Mouse (Mus musculus) intestine, embryonic 16.5 days (tissue): ENCODE results near the gene Tmed9. TPM values are rescaled to one million over a fixed set of nuclear protein-coding genes. Genes with fewer than 3 reads are reported as not detected.
"Not testable (repeated sequence)": the region's sequence is repeated elsewhere in the genome, so short reads cannot be mapped to it uniquely, and the experiment has no call there.

Source experiments
- ATAC-seq: fragments of 200-750 bp; cut with Nextera tagmentation; 2 replicates; pipeline ENCODE4 v1.8.0; 2017; ENCODE audit warnings: moderate TSS enrichment, moderate library complexity
- H3K27ac ChIP-seq: fragments of 300-500 bp; sonication (generic); 2 replicates; pipeline ENCODE4 v1.5.1; 2014; ENCODE audit warnings: mild to moderate bottlenecking, low read length
- H3K27me3 ChIP-seq: fragments of 300-500 bp; sonication (generic); replicated peaks from 2 replicates; pipeline ENCODE4 v1.6.1; 2014; ENCODE audit warnings: low read length, control low read depth, mixed read lengths; ENCODE audit not compliant: control insufficient read depth, insufficient read depth
- H3K36me3 ChIP-seq: fragments of 300-500 bp; sonication (generic); 2 replicates; pipeline ENCODE4 v1.6.1; 2014; ENCODE audit warnings: low read length, control low read depth; ENCODE audit not compliant: control insufficient read depth, insufficient read depth
- H3K4me1 ChIP-seq: fragments of 300-500 bp; sonication (generic); 2 replicates; pipeline ENCODE4 v1.6.1; 2014; ENCODE audit warnings: low read length, control low read depth, mixed read lengths; ENCODE audit not compliant: control insufficient read depth, insufficient read depth
- H3K4me2 ChIP-seq: fragments of 300-500 bp; sonication (generic); 2 replicates; pipeline ENCODE4 v1.6.1; 2014; ENCODE audit warnings: low read depth, low read length, control low read depth
- H3K4me3 ChIP-seq: fragments of 300-500 bp; sonication (generic); 2 replicates; pipeline ENCODE4 v1.5.1; 2014; ENCODE audit warnings: mild to moderate bottlenecking, low read length
- H3K9ac ChIP-seq: fragments of 300-500 bp; sonication (generic); 2 replicates; pipeline ENCODE4 v1.6.1; 2014; ENCODE audit warnings: low read depth, low read length
- H3K9me3 ChIP-seq: fragments of 300-500 bp; sonication (generic); 2 replicates; pipeline ENCODE4 v1.6.1; 2016; ENCODE audit warnings: low read length, control low read depth; ENCODE audit not compliant: control insufficient read depth
- WGBS: fragments of 180-500 bp; shearing (Covaris S2); extraction: QIAGEN DNeasy Blood & Tissue Kit; methylation state at CpG from one replicate; pipeline ENCODE4 v1.1.7; 2014; 5-methylcytosine and 5-hydroxymethylcytosine counted together
- polyA plus RNA-seq: library from polyadenylated mRNA; unstranded; fragments of >200 nt; fragmentation: Nextera tagmentation; extraction: Ambion mirVana; gene quantifications from 2 replicates; pipeline ENCODE4 v1.2.1, GENCODE M21; 2015

Tmed9 gene
- polyA plus RNA-seq, 1 experiment from 2014 or later, result 131 TPM

DNA sequence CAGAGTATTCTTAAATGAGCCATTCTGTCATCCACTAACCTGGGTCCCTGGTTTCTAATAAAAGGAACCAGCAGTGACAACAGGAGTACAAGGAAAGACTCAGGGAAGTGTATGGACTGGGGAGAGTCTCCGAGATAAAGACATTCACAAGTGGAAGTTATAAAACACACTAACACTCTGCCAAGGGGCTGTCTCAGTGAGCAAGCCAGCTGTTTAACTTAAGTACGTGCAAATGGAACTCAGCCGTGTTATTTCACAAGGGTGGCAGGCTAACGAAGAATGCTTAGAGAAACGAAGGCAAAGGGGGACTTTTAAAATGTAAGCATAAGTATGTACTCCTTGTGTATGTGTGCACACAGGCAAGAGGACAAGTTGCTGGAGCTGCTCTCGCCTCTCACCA, 16.0 kb upstream of the Tmed9 start:
- no peak overlapping the region for H3K4me3 ChIP-seq
- no peaks in the 10 kb centered on the region for H3K9me3 ChIP-seq
- ATAC-seq, result no peak
- H3K27ac ChIP-seq, result no peak overlapping the region
- H3K36me3 ChIP-seq, result peaks cover 12% of the 10 kb centered on the region; the same call in 1 of the 2 replicates
- no peaks in the 10 kb centered on the region for H3K27me3 ChIP-seq
- no peaks in the 10 kb centered on the region for H3K4me1 ChIP-seq
- no peak overlapping the region for H3K9ac ChIP-seq
- WGBS, result 71% methylated on average over 6 of the region's 6 CpGs
- H3K4me2 ChIP-seq, result no peak overlapping the region

DNA sequence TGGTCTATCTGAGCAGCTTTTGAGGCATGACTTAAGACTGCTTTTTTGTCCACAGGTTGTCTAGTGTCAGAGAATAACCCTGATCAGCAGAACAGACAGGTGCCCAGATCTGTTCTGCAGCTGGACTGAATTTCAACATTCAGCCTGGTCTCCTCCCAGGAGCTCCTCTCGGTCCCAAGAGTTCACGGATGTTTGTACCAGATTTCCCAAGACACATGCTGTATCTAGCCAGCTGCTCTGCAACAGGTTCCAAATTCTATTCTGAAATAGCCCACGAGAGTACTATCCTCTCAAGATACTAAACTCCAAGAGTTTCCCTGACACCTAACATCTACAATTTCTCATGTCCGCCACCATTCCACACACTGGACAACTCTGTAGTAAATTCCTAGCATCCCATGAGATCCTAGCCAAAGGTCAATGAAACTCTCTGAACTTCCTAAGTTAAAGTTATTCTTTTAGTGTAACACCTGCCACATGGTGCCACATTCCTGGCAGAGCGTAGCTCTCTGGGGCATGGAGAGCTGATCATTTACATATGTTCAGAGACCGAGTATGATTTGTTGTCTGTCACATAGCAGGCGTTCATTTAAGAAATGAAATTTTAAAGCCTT, 10.2 kb upstream of the Tmed9 start:
- no peaks in the 10 kb centered on the region for H3K27me3 ChIP-seq
- H3K4me3 ChIP-seq, result no peak overlapping the region
- no peak overlapping the region for H3K9ac ChIP-seq
- H3K36me3 ChIP-seq, result peaks cover 3% of the 10 kb centered on the region; the same call in 1 of the 2 replicates
- H3K4me2 ChIP-seq, result no peak overlapping the region
- H3K27ac ChIP-seq, result no peak overlapping the region
- WGBS, result 85% methylated on average over 7 of the region's 7 CpGs
- no peak for ATAC-seq
- no peaks in the 10 kb centered on the region for H3K4me1 ChIP-seq
- no peaks in the 10 kb centered on the region for H3K9me3 ChIP-seq

GRCm38 (mm10) chr13:55567001-55567400, 6.5 kb upstream of the Tmed9 start:
- no peaks in the 10 kb centered on the region for H3K9me3 ChIP-seq
- peaks cover 8% of the 10 kb centered on the region for H3K4me1 ChIP-seq
- 88% methylated on average over 6 of the region's 6 CpGs for WGBS
- no peak overlapping the region for H3K4me2 ChIP-seq
- ATAC-seq, result no peak
- H3K27ac ChIP-seq, result no peak overlapping the region
- H3K4me3 ChIP-seq, result no peak overlapping the region
- H3K36me3 ChIP-seq, result peaks cover 3% of the 10 kb centered on the region; the same call in 1 of the 2 replicates
- no peak overlapping the region for H3K9ac ChIP-seq
- H3K27me3 ChIP-seq, result no peaks in the 10 kb centered on the region

- no peak for ATAC-seq
- Histone ChIP-seq H3K4me3 (no peak overlapping the region), H3K27me3 (no peaks in the 10 kb centered on the region), H3K9ac (no peak overlapping the region), H3K27ac (no peak overlapping the region), H3K36me3 (peaks cover 3% of the 10 kb centered on the region; the same call in 1 of the 2 replicates), H3K4me2 (no peak overlapping the region), H3K9me3 (no peaks in the 10 kb centered on the region), H3K4me1 (peaks cover 8% of the 10 kb centered on the region)
- WGBS, result 86% methylated on average over 2 of the region's 2 CpGs
Observed at GRCm38 (mm10) chr13:55567949-55568348, 5.6 kb upstream of the Tmed9 start.

DNA sequence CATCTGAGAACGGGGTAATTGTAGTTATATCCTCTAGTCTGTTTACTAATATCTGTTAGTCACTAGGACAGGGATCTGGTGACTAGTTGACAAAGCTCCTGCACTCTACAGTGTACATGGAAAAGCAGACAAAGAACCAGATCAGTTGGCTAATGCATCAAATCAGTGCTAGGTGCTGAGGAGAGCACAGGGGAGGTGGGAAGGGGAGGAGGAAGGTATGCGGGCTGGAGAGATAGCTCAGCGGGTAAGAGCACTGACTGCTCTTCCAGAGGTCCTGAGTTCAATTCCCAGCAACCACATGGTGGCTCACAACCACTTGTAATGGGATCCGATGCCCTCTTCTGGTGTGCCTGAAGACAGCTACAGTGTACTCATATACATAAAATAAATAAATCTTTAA, 5.0 kb upstream of the Tmed9 start:
- H3K36me3 ChIP-seq, H3K4me2 ChIP-seq, H3K9me3 ChIP-seq, H3K4me1 ChIP-seq, H3K9ac ChIP-seq, ATAC-seq, H3K27me3 ChIP-seq, H3K27ac ChIP-seq, H3K4me3 ChIP-seq: not testable (repeated sequence)
- WGBS, result 86% methylated on average over 4 of the region's 4 CpGs

- H3K4me2 ChIP-seq, result peak overlapping the region; percentile 95
- H3K27me3 ChIP-seq, result no peaks in the 10 kb centered on the region
- H3K4me3 ChIP-seq, result peak overlapping the region; percentile 89
- peaks cover 8% of the 10 kb centered on the region for H3K4me1 ChIP-seq
- 6% methylated on average over 16 of the region's 16 CpGs for WGBS
- no peak for ATAC-seq
- 0 out of 2 replicates have a peak, but pooled peaks cover 5% of the 10 kb centered on the region for H3K9me3 ChIP-seq
- H3K9ac ChIP-seq, result peak overlapping the region; percentile 98
- H3K27ac ChIP-seq, result peak overlapping the region; percentile 79
- H3K36me3 ChIP-seq, result peaks cover 3% of the 10 kb centered on the region; the same call in 1 of the 2 replicates
Observed at GRCm38 (mm10) chr13:55569726-55570285, 3.7 kb upstream of the Tmed9 start.

GRCm38 (mm10) chr13:55570286-55570973, 3.1 kb upstream of the Tmed9 start:
- H3K27ac ChIP-seq, result peak overlapping the region; percentile 79
- under 1% methylated on average over 47 of the region's 47 CpGs for WGBS
- H3K4me2 ChIP-seq, result peak overlapping the region; percentile 95
- H3K36me3 ChIP-seq, result peaks cover 3% of the 10 kb centered on the region; the same call in 1 of the 2 replicates
- H3K9me3 ChIP-seq, result 0 out of 2 replicates have a peak, but pooled peaks cover 5% of the 10 kb centered on the region
- peak; percentile 76 for ATAC-seq
- H3K4me1 ChIP-seq, result peaks cover 8% of the 10 kb centered on the region
- H3K4me3 ChIP-seq, result peak overlapping the region; percentile 89
- no peaks in the 10 kb centered on the region for H3K27me3 ChIP-seq
- peak overlapping the region; percentile 98 for H3K9ac ChIP-seq

GRCm38 (mm10) chr13:55571027-55571751, 2.3 kb upstream of the Tmed9 start, which contains the start of gene Fam193b:
Fam193b (minus strand) TSS chr13:55571120.
- peak; percentile 97 for ATAC-seq
- WGBS, result 4% methylated on average over 26 of the region's 47 CpGs
- Histone ChIP-seq H3K9ac (peak within 1 kb of the TSS; percentile 98), H3K9me3 (0 out of 2 replicates have a peak, but pooled peaks cover 5% of the 10 kb centered on the region), H3K4me1 (peaks cover 8% of the 10 kb centered on the region), H3K4me3 (peak within 1 kb of the TSS; percentile 89), H3K36me3 (no peaks in the 10 kb centered on the region), H3K4me2 (peak within 1 kb of the TSS; percentile 95), H3K27ac (peak within 1 kb of the TSS; percentile 79), H3K27me3 (no peaks in the 10 kb centered on the region)

GRCm38 (mm10) chr13:55571977-55572376, 1.6 kb upstream of the Tmed9 start:
- H3K9me3 ChIP-seq, result 0 out of 2 replicates have a peak, but pooled peaks cover 5% of the 10 kb centered on the region
- H3K36me3 ChIP-seq, result no peaks in the 10 kb centered on the region
- H3K9ac ChIP-seq, result no peak overlapping the region
- no peak for ATAC-seq
- H3K4me3 ChIP-seq, result no peak overlapping the region
- no peak overlapping the region for H3K4me2 ChIP-seq
- H3K4me1 ChIP-seq, result peaks cover 8% of the 10 kb centered on the region
- 86% methylated on average over 2 of the region's 2 CpGs for WGBS
- H3K27me3 ChIP-seq, result no peaks in the 10 kb centered on the region
- H3K27ac ChIP-seq, result no peak overlapping the region
